Mouse (Mus musculus): ENCODE data around the gene Tle2. TPM values are rescaled to one million over a fixed set of nuclear protein-coding genes. Genes with fewer than 3 reads are reported as not detected.

Gene Tle2
- polyA plus RNA-seq, 1 experiment from 2014 or later: 28.2 TPM

DNA sequence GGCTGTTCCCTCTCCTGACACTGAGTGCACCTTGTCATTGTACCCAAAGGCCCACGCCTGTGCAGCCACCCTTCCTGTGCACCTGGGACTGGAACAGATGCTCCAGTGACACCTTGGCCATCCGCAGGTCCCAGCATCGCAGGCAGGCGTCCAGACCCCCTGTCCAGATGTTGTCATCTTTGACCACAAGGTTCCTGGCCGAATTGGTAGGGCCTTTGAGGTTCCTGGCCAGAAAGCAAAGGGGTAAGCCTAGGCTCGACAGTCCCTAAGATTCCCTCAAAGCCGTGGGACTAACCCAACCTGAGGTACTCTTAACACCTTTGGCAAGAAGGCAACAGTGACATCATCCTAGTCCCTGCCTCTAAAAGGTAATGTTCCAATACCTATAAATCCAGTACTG is 18.3 kb downstream of the Tle2 start:
- no peak for DNase-seq (ENCODE audit: low spot score)
- Histone ChIP-seq H3K36me3 (peaks cover 27% of the 10 kb centered on the region), H3K9me3 (replicated peaks) (no peaks in the 10 kb centered on the region), H3K4me1 (peaks cover 40% of the 10 kb centered on the region), H3K27me3 (ENCODE audit: low read depth, poor library complexity, severe bottlenecking) (peaks cover 80% of the 10 kb centered on the region), H3K27ac (no peak overlapping the region), H3K4me3 (no peak overlapping the region)
- 85% methylated on average over 7 of the region's 7 CpGs for WGBS

DNA sequence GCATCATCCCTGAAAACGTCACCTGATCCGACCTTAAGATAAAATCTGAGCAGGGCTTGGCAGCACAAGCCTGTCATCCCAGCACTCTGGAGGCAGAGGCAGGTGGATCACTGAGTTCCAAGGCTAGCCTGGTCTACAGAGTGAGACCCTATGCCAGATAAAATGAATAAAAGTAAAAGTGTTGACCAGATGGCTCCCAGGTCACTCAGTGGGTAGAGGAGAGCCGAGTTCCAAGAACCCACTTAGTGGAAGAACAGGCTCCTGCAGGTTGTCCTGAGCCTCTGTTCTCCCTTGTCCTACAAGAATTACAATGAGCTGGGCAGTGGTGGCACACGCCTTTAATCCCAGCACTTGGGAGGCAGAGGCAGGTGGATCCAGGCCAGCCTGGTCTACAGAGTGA is 18.9 kb downstream of the Tle2 start:
- H3K4me3 ChIP-seq: no peak overlapping the region
- DNase-seq (ENCODE audit: low spot score): no peak
- H3K27ac ChIP-seq: no peak overlapping the region
- H3K9me3 ChIP-seq (replicated peaks): no peaks in the 10 kb centered on the region
- H3K27me3 ChIP-seq (ENCODE audit: low read depth, poor library complexity, severe bottlenecking): peaks cover 75% of the 10 kb centered on the region
- peaks cover 44% of the 10 kb centered on the region for H3K4me1 ChIP-seq
- peaks cover 21% of the 10 kb centered on the region for H3K36me3 ChIP-seq
- WGBS: 71% methylated on average over 4 of the region's 4 CpGs

DNA sequence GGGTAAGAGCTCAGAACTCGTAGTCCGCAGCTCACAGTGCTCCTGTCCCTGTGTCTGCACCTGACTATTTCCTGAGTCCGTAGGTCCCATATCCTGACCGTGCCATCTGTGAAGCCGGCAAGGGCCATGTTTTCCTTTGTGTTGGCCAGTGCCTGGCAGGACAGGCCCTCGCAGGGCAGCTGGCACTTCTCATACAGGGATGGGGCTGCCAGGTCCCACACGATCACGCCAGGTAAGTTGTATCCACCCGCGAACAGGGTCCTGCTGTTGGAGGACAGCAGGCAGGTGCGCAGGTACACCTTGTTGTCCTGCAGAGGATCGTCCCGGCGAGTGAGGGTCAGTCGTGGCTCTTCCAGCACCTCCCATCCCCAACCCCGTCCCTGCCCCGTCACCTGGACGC is 19.6 kb downstream of the Tle2 start:
- Histone ChIP-seq H3K27me3 (ENCODE audit: low read depth, poor library complexity, severe bottlenecking) (peaks cover 68% of the 10 kb centered on the region), H3K36me3 (peaks cover 14% of the 10 kb centered on the region; the same call in 1 of the 2 replicates), H3K9me3 (replicated peaks) (no peaks in the 10 kb centered on the region), H3K4me1 (peaks cover 51% of the 10 kb centered on the region), H3K4me3 (no peak overlapping the region), H3K27ac (no peak overlapping the region)
- 72% methylated on average over 18 of the region's 18 CpGs for WGBS
- no peak for DNase-seq (ENCODE audit: low spot score)

DNA sequence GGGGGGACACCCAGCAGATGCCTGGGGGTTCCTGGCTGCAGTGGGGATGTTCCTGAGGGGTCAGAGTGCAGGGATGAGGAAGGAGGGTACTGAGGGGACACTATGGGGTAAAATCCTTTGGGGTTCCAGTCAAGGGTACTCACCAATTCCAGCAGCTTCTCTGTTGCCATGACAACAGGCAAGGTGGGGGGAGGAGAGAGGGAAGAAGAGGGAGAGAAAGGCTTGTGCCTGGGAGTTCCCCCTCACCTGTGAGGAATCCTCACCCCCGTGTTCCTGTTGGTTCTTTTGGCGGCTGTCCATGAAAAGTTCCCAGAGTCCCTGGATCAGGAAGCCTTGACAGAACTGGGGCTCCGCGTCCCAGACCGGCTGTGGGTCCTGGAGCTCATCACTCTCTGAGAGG is 21.2 kb downstream of the Tle2 start:
- H3K4me3 ChIP-seq: 0 out of 2 replicates have a peak overlapping the region, but pooled peaks have one; percentile 38
- H3K27me3 ChIP-seq (ENCODE audit: low read depth, poor library complexity, severe bottlenecking): peaks cover 54% of the 10 kb centered on the region
- H3K9me3 ChIP-seq (replicated peaks): no peaks in the 10 kb centered on the region
- 39% methylated on average over 5 of the region's 5 CpGs for WGBS
- H3K36me3 ChIP-seq: 0 out of 2 replicates have a peak, but pooled peaks cover under 1% of the 10 kb centered on the region
- peak overlapping the region; percentile 89 for H3K27ac ChIP-seq
- peaks cover 67% of the 10 kb centered on the region for H3K4me1 ChIP-seq
- no peak for DNase-seq (ENCODE audit: low spot score)

DNA sequence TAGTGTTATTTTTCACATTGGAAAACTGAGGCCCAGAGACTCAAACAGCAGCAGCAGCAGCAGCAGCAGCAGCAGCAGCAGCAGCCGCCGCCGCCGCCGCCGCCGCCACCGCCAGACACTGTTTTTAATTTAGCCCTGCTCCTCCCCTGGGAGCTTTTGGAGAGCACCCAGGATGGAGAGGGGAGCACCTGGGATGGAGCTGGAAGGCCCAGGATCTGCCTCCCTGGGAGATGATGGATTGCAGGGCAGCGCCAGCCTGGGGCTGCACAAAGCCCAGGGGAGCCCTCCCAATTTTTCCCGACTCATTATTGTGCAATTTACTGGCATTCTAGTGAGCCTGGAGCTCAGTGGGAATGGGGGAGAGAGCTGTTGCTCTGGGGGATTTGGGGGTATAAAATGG is 22.2 kb downstream of the Tle2 start:
- no peaks in the 10 kb centered on the region for H3K36me3 ChIP-seq
- DNase-seq (ENCODE audit: low spot score): peak; percentile 66
- WGBS: 1% methylated on average over 10 of the region's 10 CpGs
- no peaks in the 10 kb centered on the region for H3K9me3 ChIP-seq (replicated peaks)
- peaks cover 78% of the 10 kb centered on the region for H3K4me1 ChIP-seq
- H3K27me3 ChIP-seq (ENCODE audit: low read depth, poor library complexity, severe bottlenecking): peaks cover 46% of the 10 kb centered on the region
- H3K4me3 ChIP-seq: peak overlapping the region; percentile 38
- peak overlapping the region; percentile 89 for H3K27ac ChIP-seq

DNA sequence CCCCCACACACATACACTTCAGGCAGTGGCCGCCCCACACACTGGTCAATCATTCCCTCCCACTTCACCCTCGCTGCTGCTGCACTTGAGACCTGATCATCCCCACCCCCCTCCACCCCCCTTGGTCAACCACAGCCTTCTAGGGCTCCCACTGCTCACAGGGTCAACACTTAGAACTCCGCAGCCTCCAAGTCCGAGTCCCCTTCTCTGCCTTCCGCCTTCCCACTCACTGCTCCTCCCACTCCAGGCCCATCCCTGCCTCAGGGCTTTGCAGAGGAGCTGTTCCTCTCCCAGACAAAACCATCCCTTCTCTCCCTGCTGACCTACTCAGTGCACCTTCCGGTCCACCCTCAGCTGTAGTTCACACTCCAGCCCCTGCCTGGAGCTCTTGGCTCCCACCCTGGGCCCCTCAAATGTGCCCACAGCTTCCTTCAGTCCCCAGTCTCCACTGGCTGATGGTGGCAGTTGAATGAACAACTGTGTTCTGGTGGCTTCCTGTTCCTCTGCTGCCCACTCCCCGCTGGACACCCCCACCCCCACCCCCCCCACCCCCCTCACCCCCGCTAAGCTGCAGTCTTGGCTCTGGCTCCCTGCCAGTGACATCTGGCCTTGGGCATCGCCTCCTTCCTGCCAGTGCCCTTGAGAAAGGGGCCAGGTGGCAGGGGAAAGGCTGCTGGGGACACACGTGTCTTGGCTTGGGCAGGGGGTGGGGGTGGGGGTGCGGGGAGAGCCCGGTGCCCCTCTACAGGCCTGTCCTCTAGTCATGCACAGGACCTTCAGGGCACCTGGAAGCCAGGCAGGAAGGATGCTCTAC is 23.0 kb downstream of the Tle2 start:
- DNase-seq (ENCODE audit: low spot score): peak; percentile 70
- H3K4me1 ChIP-seq: peaks cover 85% of the 10 kb centered on the region
- no peaks in the 10 kb centered on the region for H3K9me3 ChIP-seq (replicated peaks)
- H3K27ac ChIP-seq: peak overlapping the region; percentile 89
- 6% methylated on average over 12 of the region's 12 CpGs for WGBS
- peaks cover 39% of the 10 kb centered on the region for H3K27me3 ChIP-seq (ENCODE audit: low read depth, poor library complexity, severe bottlenecking)
- H3K36me3 ChIP-seq: no peaks in the 10 kb centered on the region
- peak overlapping the region; percentile 38 for H3K4me3 ChIP-seq

DNA sequence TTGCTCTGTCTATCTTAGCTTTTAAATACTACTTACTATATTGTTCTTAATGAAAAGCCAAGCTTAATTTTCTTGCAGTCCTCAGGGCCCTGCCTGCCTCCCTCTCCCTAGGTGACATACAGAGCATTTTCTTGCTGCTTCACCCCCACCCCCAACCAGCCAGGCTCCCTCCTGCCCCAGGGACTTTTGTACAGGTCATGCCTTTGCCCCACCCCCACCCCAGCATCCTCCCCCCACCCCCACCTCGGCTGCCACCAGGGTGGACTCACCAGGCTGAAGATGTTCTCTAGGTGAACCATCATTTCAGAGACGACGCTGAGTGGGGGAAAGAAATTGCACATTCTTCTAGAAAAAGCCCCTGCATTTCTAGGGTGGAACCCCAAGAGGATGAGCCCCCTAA is 24.0 kb downstream of the Tle2 start:
- 37% methylated on average over 3 of the region's 3 CpGs for WGBS
- Histone ChIP-seq H3K36me3 (no peaks in the 10 kb centered on the region), H3K27ac (peak overlapping the region; percentile 89), H3K4me3 (no peak overlapping the region), H3K9me3 (replicated peaks) (no peaks in the 10 kb centered on the region), H3K4me1 (peaks cover 93% of the 10 kb centered on the region), H3K27me3 (ENCODE audit: low read depth, poor library complexity, severe bottlenecking) (peaks cover 29% of the 10 kb centered on the region)
- no peak for DNase-seq (ENCODE audit: low spot score)

DNA sequence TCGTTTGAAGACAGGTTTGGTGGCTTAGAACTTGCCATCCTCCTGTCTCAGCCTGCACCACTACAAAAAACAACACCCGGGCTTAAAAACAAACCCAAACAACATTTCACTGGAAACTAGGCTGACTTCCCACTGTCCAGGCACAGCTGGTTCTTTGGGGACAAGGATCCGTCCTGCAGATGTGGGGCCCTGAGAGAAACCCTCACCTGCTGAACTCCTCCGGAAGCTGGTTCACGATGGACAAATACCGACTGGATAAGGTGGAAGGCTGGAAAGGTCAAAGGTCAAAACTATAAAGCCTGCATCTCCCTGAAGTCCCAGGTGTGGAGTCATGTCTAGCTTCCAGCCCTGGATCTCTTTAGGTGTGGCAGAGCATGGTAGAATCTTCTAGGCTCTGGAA is 24.5 kb downstream of the Tle2 start:
- no peak for DNase-seq (ENCODE audit: low spot score)
- H3K4me3 ChIP-seq: no peak overlapping the region
- H3K36me3 ChIP-seq: no peaks in the 10 kb centered on the region
- H3K27ac ChIP-seq: peak overlapping the region; percentile 89; the same call in 1 of the 2 replicates
- peaks cover 23% of the 10 kb centered on the region for H3K27me3 ChIP-seq (ENCODE audit: low read depth, poor library complexity, severe bottlenecking)
- no peaks in the 10 kb centered on the region for H3K9me3 ChIP-seq (replicated peaks)
- 36% methylated on average over 6 of the region's 6 CpGs for WGBS
- peaks cover 93% of the 10 kb centered on the region for H3K4me1 ChIP-seq

DNA sequence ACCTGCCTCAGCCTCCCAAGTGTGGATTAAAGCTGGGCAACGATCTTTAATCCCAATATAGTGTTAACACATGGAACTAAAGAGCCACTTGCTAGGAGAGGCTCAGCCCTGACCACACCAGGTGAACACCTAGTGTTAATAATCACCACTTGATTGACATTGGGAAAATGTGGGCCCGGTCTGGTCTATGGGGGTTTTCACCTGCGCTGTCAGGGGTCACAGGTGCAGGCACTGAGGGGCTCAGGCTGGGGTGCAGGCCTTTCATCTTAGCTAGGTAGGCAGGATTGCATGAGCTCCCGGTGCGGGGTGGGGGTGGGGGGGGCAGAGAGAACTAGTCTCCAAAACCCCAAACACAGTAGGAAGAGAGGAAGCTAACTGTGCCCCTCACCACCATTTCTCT is 25.3 kb downstream of the Tle2 start:
- DNase-seq (ENCODE audit: low spot score): no peak
- WGBS: 70% methylated on average over 5 of the region's 5 CpGs
- peak overlapping the region; percentile 74; the same call in 1 of the 2 replicates for H3K27ac ChIP-seq
- H3K4me3 ChIP-seq: no peak overlapping the region
- H3K9me3 ChIP-seq (replicated peaks): no peaks in the 10 kb centered on the region
- H3K4me1 ChIP-seq: peaks cover 87% of the 10 kb centered on the region
- H3K27me3 ChIP-seq (ENCODE audit: low read depth, poor library complexity, severe bottlenecking): peaks cover 16% of the 10 kb centered on the region
- no peaks in the 10 kb centered on the region for H3K36me3 ChIP-seq

DNA sequence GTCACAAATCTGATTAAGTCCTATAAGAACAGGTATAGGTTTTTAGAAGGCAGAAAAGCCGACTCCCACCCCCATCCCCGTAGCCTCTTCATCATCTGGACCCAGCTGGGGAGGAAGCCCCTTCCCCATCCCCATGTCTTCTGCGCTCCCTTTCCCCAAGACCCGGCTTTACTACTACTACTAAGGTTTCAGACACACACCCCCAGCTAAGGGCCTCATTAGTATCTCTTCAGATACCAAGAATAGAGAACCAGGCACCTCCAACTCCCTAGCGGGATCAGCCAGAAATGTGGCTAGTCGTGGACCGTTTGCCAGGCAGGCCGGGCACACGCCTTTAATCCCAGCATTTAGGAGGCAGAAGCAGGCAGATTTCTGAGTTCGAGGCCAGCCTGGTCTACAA is 25.7 kb downstream of the Tle2 start:
- Histone ChIP-seq H3K27me3 (ENCODE audit: low read depth, poor library complexity, severe bottlenecking) (peaks cover 11% of the 10 kb centered on the region), H3K9me3 (replicated peaks) (no peaks in the 10 kb centered on the region), H3K36me3 (no peaks in the 10 kb centered on the region), H3K27ac (peak overlapping the region; percentile 74; the same call in 1 of the 2 replicates), H3K4me3 (no peak overlapping the region), H3K4me1 (peaks cover 87% of the 10 kb centered on the region)
- 45% methylated on average over 10 of the region's 10 CpGs for WGBS
- DNase-seq (ENCODE audit: low spot score): no peak

DNA sequence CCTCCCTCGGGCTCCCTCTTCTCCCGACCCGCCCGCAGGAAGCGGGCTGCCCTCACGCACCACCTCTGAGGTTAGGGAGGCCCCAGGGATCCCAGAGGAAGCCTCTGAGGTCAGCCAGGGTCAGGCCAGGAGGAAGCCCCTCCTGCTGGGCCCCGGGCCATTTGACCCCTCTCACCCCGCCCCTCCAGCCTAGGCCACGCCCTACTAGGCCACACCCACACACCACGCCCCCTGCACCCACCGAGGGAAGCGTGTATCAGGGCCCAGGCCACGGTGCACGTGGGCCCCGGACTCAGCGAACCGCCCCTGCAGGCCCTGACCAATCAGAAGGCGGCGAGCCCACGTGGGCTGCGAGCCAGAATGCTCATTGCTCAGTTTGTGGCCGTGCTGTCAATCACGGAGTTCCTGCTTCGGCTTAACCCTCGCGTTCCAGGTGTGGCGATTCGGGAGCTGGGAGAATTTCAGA is 26.4 kb downstream of the Tle2 start, which contains the start of gene Tle6:
TSS of gene Tle6 (minus strand) at position 336 of the 466 bp plus-strand sequence.
- Histone ChIP-seq H3K9me3 (replicated peaks) (no peaks in the 10 kb centered on the region), H3K27me3 (ENCODE audit: low read depth, poor library complexity, severe bottlenecking) (peaks cover 4% of the 10 kb centered on the region), H3K27ac (peak within 1 kb of the TSS; percentile 74), H3K4me3 (peak within 1 kb of the TSS; percentile 32), H3K4me1 (peaks cover 87% of the 10 kb centered on the region), H3K36me3 (no peaks in the 10 kb centered on the region)
- DNase-seq (ENCODE audit: low spot score): peak; percentile 100
- WGBS: 0% methylated on average over 28 of the region's 28 CpGs

DNA sequence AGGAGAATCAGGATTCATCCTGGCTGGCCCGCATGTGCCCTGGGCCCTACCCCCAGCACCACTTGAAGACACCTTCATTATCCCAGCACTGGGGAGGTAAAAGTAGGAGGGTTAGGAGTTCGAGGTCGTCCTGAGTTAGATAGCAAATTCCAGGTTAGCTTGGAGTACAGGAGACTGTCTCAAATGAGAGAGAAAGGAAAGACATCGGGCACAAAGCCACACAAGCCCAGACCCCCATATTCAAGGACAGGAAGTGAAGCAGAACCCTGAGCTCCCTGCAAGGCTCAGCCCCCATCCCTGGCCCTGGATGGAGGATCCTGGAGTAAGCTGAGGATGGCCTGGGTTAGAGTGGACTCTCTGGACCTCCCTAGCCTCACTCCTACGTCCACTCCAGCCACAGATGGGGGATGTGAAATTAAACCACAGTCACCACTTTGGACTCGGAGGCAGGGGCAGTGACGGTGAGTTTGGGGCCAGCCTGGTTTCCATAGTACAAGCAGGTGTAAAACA is 27.1 kb downstream of the Tle2 start:
- no peak for DNase-seq (ENCODE audit: low spot score)
- Histone ChIP-seq H3K27me3 (ENCODE audit: low read depth, poor library complexity, severe bottlenecking) (no peaks in the 10 kb centered on the region), H3K36me3 (no peaks in the 10 kb centered on the region), H3K9me3 (replicated peaks) (no peaks in the 10 kb centered on the region), H3K4me3 (peak overlapping the region; percentile 32), H3K4me1 (peaks cover 81% of the 10 kb centered on the region), H3K27ac (peak overlapping the region; percentile 74)
- 13% methylated on average over 7 of the region's 7 CpGs for WGBS

DNA sequence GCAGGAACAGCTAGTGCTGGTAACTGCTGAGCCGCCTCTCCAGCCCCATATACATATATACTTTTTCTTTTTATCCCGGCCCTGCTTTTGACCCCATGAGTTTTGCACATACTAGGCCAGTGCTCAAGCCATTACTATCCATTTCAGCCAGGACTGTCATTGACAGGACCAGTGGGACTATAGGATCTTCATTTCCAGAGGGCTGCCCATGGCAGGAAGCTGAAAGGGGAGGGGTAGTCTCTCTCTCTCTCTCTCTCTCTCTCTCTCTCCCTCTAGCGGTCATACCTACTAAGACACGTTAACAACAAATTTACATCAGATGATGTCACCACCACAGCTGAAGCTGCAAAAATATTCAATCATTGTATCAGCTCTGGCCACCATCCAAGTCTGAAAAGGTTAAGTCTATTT is 28.4 kb downstream of the Tle2 start:
- H3K4me3 ChIP-seq: no peak overlapping the region
- no peak overlapping the region for H3K27ac ChIP-seq
- H3K27me3 ChIP-seq (ENCODE audit: low read depth, poor library complexity, severe bottlenecking): no peaks in the 10 kb centered on the region
- 23% methylated on average over 4 of the region's 4 CpGs for WGBS
- H3K9me3 ChIP-seq (replicated peaks): no peaks in the 10 kb centered on the region
- H3K36me3 ChIP-seq: no peaks in the 10 kb centered on the region
- H3K4me1 ChIP-seq: peaks cover 76% of the 10 kb centered on the region
- DNase-seq (ENCODE audit: low spot score): no peak
